Mouse (Mus musculus) forebrain, embryonic 14.5 days (tissue): ENCODE results near the gene Cd200r1. TPM values are rescaled to one million over a fixed set of nuclear protein-coding genes. Genes with fewer than 3 reads are reported as not detected.
A peak's percentile ranks its signal among the peaks of the same experiment; 100 is the strongest.

Source experiments
- ATAC-seq: fragments of 200-750 bp; cut with Nextera tagmentation; 2 replicates; pipeline ENCODE4 v1.8.0; 2017; ENCODE audit warnings: mild to moderate bottlenecking, moderate library complexity
- DNase-seq: peaks from one replicate; pipeline ENCODE4 v3.0.0-alpha.2; 2015; ENCODE audit warnings: low spot score
- H3K27ac ChIP-seq: fragments of 300-500 bp; sonication (generic); 2 replicates; pipeline ENCODE4 v1.5.1; 2014; ENCODE audit warnings: low read depth, mild to moderate bottlenecking, control low read depth, low read length, moderate library complexity
- H3K27me3 ChIP-seq: fragments of 300-500 bp; sonication (generic); replicated peaks from 2 replicates; pipeline ENCODE4 v1.6.1; 2014; ENCODE audit warnings: low read length, control low read depth, mixed read lengths; ENCODE audit not compliant: control insufficient read depth, insufficient read depth
- H3K36me3 ChIP-seq: fragments of 300-500 bp; sonication (generic); 2 replicates; pipeline ENCODE4 v1.6.1; 2014; ENCODE audit warnings: low read length, control low read depth; ENCODE audit not compliant: control insufficient read depth, insufficient read depth
- H3K4me1 ChIP-seq: fragments of 300-500 bp; sonication (generic); 2 replicates; pipeline ENCODE4 v1.6.1; 2014; ENCODE audit warnings: antibody characterized with exemption, low read length, control low read depth; ENCODE audit not compliant: control insufficient read depth, insufficient read depth
- H3K4me2 ChIP-seq: fragments of 300-500 bp; sonication (generic); 2 replicates; pipeline ENCODE4 v1.6.1; 2014; ENCODE audit warnings: mild to moderate bottlenecking, control low read depth, low read length
- H3K4me3 ChIP-seq: fragments of 300-500 bp; sonication (generic); 2 replicates; pipeline ENCODE4 v1.5.1; 2014; ENCODE audit warnings: low read depth, low read length, control low read depth
- H3K9ac ChIP-seq: fragments of 300-500 bp; sonication (generic); 2 replicates; pipeline ENCODE4 v1.6.1; 2014; ENCODE audit warnings: mild to moderate bottlenecking, low read length, control low read depth, moderate library complexity
- H3K9me3 ChIP-seq: fragments of 300-500 bp; sonication (generic); replicated peaks from 2 replicates; pipeline ENCODE4 v1.6.1; 2016; ENCODE audit warnings: low read length, control low read depth, mixed read lengths; ENCODE audit not compliant: control insufficient read depth
- whole genome bisulfite sequencing: fragments of 180-500 bp; shearing (Covaris S2); extraction: QIAGEN DNeasy Blood & Tissue Kit; methylation state at CpG from one replicate; pipeline ENCODE4 v1.1.7; 2014; 5-methylcytosine and 5-hydroxymethylcytosine counted together
- polyA plus RNA-seq: library from polyadenylated mRNA; unstranded; fragments of >200 nt; fragmentation: Nextera tagmentation; extraction: Ambion mirVana; gene quantifications from 2 replicates; pipeline ENCODE4 v1.2.1, GENCODE M21; 2014

Cd200r1 gene
- polyA plus RNA-seq, 1 experiment from 2014 or later, result 0.70 TPM

DNA sequence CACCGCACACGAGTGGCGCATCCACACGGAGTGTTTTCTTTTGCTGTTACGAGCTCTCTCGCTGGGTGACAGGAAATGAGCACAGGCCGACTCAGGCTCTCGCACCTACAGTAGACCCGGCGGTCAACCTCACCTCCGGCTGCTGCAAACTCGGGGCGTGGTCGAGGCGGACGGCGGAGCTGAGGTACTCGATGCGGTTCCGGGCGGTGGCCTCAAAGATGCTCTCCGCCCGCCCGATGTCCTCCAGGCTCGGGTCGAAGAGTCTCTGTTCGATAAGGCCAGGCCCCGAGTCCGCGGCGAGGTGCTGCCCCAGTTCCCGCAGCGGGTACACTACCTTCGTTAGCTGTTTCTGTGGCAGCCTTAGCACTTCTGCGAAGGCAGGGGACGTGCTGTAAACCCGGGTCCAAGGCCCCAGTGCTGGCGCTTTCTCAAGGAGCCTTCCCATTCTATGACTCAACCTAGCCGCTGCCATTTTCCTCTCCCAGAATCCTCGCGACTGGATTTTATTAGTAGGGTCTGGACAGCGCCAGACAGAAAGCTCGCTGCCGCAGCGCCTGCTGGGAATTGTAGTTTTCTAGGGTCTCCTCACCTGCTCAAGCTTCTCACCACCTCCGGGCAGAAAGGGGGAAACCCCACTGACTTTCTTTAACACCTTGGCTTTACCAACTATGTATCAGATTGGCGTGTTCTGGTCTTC lies 19.5 kb upstream of the Cd200r1 start, which contains the start of gene Gtpbp8:
Gene Gtpbp8, minus strand, starts transcription at position 498 of the 697 bp plus-strand sequence.
- Histone ChIP-seq H3K9me3 (no peaks in the 10 kb centered on the region), H3K27me3 (no peaks in the 10 kb centered on the region), H3K9ac (peak within 1 kb of the TSS; percentile 82), H3K4me3 (peak within 1 kb of the TSS; percentile 76), H3K4me1 (peaks cover 15% of the 10 kb centered on the region), H3K27ac (peak within 1 kb of the TSS; percentile 92), H3K36me3 (peaks cover 11% of the 10 kb centered on the region), H3K4me2 (peak within 1 kb of the TSS; percentile 64)
- DNase-seq (peak; percentile 96), ATAC-seq (peak; percentile 96)
- WGBS, result under 1% methylated on average over 47 of the region's 47 CpGs

DNA sequence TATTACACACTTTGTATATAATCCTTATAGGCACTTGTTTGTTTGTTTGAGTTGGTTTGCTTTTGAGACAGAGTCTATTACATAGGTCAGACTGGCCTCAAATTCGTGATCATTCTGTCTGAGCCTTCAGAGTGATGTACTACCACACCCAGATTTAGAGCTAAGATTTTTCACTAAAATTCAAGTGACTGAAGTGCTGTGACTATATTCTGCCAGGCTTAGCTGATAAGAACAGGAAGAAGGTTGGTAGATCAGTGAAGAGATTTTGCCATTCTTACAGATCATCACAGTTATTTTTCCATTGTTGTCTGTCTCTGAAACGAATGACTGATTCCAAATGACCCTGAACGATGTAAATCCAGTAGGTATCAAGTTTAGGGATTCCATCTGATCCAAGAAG lies 17.5 kb upstream of the Cd200r1 start:
- Histone ChIP-seq H3K9me3 (no peaks in the 10 kb centered on the region), H3K9ac (no peak overlapping the region), H3K4me2 (no peak overlapping the region), H3K27me3 (no peaks in the 10 kb centered on the region), H3K4me1 (peaks cover 15% of the 10 kb centered on the region), H3K4me3 (no peak overlapping the region), H3K36me3 (no peaks in the 10 kb centered on the region), H3K27ac (no peak overlapping the region)
- ATAC-seq (no peak), DNase-seq (no peak)
- 58% methylated on average over 3 of the region's 3 CpGs for WGBS

- Histone ChIP-seq H3K4me2 (no peak overlapping the region), H3K36me3 (no peaks in the 10 kb centered on the region), H3K4me3 (no peak overlapping the region)
Observed at GRCm38 (mm10) chr16:44757700-44758099, 7.8 kb upstream of the Cd200r1 start.

DNA sequence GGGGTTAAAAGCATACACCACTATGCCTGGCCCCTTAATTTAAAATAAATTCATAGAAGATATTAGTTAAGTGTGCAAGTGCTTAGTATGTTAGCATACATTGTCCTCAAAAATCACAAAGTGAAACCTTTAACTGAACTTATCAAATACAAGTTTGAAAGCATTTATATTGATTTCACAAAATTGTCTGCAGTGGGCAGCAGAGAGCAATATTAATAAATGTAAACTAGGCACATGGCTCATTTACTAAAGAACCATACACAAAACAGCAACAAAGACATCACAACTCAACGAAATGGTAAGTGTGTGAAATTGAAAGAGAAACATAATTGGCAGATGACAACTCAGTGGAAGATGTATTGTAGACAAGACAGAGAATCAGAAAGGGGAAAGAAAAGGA lies 3.7 kb upstream of the Cd200r1 start:
- ATAC-seq (no peak), DNase-seq (peak; percentile 12)
- Histone ChIP-seq H3K4me1 (no peaks in the 10 kb centered on the region), H3K27ac (no peak overlapping the region), H3K36me3 (no peaks in the 10 kb centered on the region), H3K27me3 (no peaks in the 10 kb centered on the region), H3K9me3 (no peaks in the 10 kb centered on the region), H3K4me2 (no peak overlapping the region), H3K4me3 (no peak overlapping the region), H3K9ac (no peak overlapping the region)
- WGBS, result 67% methylated on average over 1 of the region's 1 CpGs

More at GRCm38 (mm10) chr16:44757700-44758099, 7.8 kb upstream of the Cd200r1 start:
- H3K9me3 ChIP-seq, result no peaks in the 10 kb centered on the region
- H3K4me1 ChIP-seq, result no peaks in the 10 kb centered on the region
- H3K9ac ChIP-seq, result no peak overlapping the region
- ATAC-seq (no peak), DNase-seq (no peak)
- no peak overlapping the region for H3K27ac ChIP-seq
- no peaks in the 10 kb centered on the region for H3K27me3 ChIP-seq
- 89% methylated on average over 8 of the region's 8 CpGs for WGBS

DNA sequence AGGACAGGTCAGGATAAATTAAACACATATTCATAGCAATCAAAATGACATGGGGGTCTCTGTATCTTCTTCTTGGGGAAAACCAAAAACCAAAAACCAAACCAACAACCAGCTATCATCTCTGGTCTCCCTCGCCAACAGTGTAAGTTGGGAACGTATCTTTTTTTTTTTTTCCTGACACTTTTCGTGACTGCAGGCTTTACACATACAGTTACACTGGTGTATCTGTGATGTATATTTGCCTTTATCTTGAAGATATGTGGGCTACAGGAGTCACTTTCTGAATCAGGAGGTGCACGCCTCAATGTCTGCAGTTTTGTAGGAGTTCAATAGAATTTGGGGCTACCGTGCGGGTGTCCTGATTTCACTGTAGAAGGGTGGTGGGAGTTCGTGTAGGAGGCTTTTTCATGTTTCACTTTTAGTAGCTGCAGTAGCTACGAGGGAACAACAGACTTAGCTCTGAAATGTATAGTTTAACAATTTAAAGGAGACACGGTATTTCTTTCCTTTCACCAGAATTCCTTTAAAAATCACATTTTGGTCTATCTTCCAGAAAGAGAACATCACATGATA lies 870 bp downstream of the Cd200r1 start:
- Histone ChIP-seq H3K4me1 (no peaks in the 10 kb centered on the region), H3K9me3 (no peaks in the 10 kb centered on the region), H3K36me3 (no peaks in the 10 kb centered on the region), H3K4me3 (no peak overlapping the region), H3K9ac (no peak overlapping the region), H3K27ac (no peak overlapping the region), H3K27me3 (no peaks in the 10 kb centered on the region), H3K4me2 (no peak overlapping the region)
- WGBS, result 86% methylated on average over 9 of the region's 9 CpGs
- ATAC-seq, result no peak
- no peak for DNase-seq

- 92% methylated on average over 7 of the region's 7 CpGs for WGBS
- Histone ChIP-seq H3K9me3 (no peaks in the 10 kb centered on the region), H3K27me3 (no peaks in the 10 kb centered on the region), H3K27ac (no peak overlapping the region), H3K4me2 (no peak overlapping the region), H3K4me1 (no peaks in the 10 kb centered on the region), H3K36me3 (no peaks in the 10 kb centered on the region), H3K9ac (no peak overlapping the region), H3K4me3 (no peak overlapping the region)
- DNase-seq, result no peak
- no peak for ATAC-seq
Observed at GRCm38 (mm10) chr16:44767506-44767905, 2.0 kb downstream of the Cd200r1 start.

- ATAC-seq (0 out of 2 replicates have a peak, but pooled peaks have one; percentile 63), DNase-seq (peak; percentile 65)
- Histone ChIP-seq H3K9ac (no peak overlapping the region), H3K4me1 (no peaks in the 10 kb centered on the region), H3K27me3 (no peaks in the 10 kb centered on the region), H3K9me3 (no peaks in the 10 kb centered on the region), H3K4me2 (no peak overlapping the region), H3K4me3 (no peak overlapping the region), H3K36me3 (no peaks in the 10 kb centered on the region), H3K27ac (no peak overlapping the region)
- 52% methylated on average over 2 of the region's 2 CpGs for WGBS
Observed at GRCm38 (mm10) chr16:44767967-44768366, 2.4 kb downstream of the Cd200r1 start.

DNA sequence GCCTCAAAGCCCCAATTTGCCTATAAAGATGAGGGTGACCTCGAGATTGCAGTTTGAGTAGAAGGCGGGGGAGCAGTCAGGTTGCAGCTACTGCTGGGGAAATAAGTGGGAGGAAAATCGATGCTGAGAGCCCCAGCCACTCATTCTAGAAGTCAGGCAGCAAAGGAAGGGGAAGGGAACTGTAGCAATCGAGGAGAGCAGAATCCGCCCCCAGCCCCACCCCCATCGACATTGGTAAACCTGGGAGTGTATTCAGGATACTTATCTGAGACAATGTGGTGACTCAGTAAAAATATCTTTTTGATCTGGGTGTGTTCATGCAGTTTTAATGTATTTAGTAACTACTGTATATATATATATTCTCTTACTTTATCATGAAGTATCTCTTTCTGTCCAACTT lies 7.0 kb downstream of the Cd200r1 start:
- Histone ChIP-seq H3K4me1 (no peaks in the 10 kb centered on the region), H3K36me3 (no peaks in the 10 kb centered on the region), H3K27ac (no peak overlapping the region), H3K4me2 (no peak overlapping the region), H3K9ac (no peak overlapping the region), H3K4me3 (no peak overlapping the region), H3K27me3 (no peaks in the 10 kb centered on the region), H3K9me3 (no peaks in the 10 kb centered on the region)
- DNase-seq, result no peak
- 82% methylated on average over 6 of the region's 6 CpGs for WGBS
- no peak for ATAC-seq

- Histone ChIP-seq H3K9me3 (no peaks in the 10 kb centered on the region), H3K27ac (no peak overlapping the region), H3K4me2 (no peak overlapping the region), H3K4me1 (no peaks in the 10 kb centered on the region), H3K27me3 (no peaks in the 10 kb centered on the region), H3K9ac (no peak overlapping the region), H3K36me3 (no peaks in the 10 kb centered on the region), H3K4me3 (no peak overlapping the region)
- no peak for ATAC-seq
- WGBS, result 86% methylated on average over 3 of the region's 3 CpGs
- DNase-seq, result no peak
Observed at GRCm38 (mm10) chr16:44773673-44774072, 8.1 kb downstream of the Cd200r1 start.
